Mouse (Mus musculus) megakaryocyte progenitor cell, adult 5-6 weeks (primary cell): ENCODE data around the gene Npsr1. TPM values are rescaled to one million over a fixed set of nuclear protein-coding genes. Genes with fewer than 3 reads are reported as not detected.

ENCODE experiments used
- ATAC-seq: replicated peaks from 2 replicates; pipeline ENCODE4 v1.8.0; 2016; ENCODE audit warnings: mild to moderate bottlenecking, moderate TSS enrichment, inconsistent platforms; ENCODE audit not compliant: poor library complexity
- total RNA-seq, 2 experiments: library from RNA; stranded (forward) in 1 of 2; stranded (reverse) in 1 of 2; fragments of 157-497, 149-512 nt in 1 of 2; fragments of 200-1000 nt in 1 of 2; gene quantifications; 2 replicates each; pipeline versions ENCODE4 v1.2.3 to v1.2.4; 2015 to 2017

Gene Npsr1
- not detected in 2 replicates for total RNA-seq (2015)
- not detected in 2 replicates for total RNA-seq (2017)

DNA sequence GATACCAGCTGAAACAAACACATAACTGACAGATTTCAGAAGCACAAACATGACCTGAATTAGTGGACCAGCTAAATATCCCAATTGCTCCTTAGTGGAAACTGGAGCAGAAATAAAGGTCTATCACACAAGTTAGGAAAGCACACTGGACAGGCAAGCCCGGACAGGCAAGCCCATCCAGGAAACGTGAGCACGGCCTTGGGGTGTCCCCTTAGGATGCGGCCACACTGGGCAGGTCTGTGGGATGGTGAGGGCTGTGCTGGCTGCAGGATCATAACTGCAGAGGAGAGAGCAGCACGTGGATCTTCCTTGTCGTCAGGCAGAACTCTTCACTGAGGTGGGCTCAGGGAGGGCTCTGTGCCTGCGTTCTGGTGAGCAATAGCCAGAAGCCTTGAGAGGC, at the start of gene Npsr1:
Npsr1 (plus strand) TSS at position 301 of the 400 bp plus-strand sequence.
- no peak for ATAC-seq

DNA sequence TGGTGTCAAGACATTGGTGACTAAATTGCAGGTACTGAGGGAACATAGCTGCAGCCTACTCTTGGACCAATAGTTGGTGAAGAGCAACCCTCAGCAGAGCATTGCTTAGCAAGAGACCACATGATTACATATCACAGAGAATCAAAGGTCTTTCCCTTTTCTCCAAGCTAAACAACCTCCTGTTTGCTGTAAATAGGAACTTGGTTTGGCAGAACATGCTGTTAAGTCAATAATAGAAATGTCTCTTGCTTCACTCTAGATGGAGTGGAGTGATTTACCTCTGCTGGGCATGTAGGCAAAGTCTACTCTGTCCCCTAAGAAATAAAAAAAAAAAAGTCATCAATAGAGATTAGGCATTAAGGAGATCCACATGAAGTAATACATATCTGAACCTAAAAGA, 46.3 kb upstream of the Npsr1 start:
- no peak for ATAC-seq

DNA sequence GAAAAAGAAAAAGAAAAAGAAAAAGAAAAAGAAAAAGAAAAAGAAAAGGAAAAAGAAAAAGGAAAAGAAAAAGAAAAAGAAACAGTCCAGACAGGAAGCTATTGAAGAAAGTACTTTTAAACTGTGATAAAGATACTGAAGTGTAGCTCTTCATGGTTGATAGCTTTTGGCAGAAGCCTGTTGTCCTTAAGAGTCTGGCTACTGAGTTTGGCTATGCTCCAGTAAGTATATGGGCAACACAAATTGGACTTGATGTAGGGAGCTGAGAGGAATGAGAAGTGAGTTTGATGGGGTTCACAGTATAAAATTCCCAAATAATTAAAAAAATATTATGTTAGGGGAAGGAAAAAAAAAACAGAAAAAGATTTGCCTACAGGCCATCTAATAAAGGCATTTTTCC, 34.5 kb upstream of the Npsr1 start:
- no peak for ATAC-seq

DNA sequence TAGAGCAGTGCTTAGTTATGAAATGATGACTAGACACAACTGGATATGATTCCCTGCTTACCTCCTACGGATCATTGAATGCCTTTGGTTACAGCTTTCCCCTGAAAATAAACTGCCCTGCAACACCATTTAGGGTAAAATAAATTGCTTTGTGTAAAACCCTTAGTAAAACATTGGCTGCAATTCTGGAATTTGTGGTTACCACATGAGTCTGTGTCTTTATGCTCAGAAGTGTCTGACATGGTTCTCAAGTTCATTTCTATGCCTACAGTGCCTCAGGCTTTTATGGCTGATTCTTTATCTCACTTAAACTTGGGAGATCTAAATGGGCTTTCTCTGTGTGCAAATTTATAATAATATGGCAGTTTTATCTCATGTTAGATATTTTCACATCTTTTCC, 26.1 kb upstream of the Npsr1 start:
- no peak for ATAC-seq

DNA sequence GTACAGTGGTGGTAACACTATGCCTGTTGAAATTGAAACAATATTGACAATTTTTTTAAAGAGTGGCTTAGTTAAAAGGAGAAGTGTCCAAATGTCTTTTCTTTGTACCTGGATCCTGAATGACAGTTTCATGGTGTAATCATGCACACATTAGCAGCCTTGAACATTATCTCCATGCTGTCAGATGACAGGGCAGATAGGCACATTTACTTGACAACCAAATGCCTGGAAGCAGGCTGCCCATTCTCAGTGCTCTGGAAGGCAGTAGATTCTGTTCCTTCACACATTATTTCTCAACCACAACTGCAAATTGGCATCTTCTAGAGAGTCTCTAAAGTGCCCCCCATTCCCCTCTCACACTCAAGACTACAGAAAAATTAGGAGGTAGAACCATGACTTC, 20.2 kb upstream of the Npsr1 start:
- no peak for ATAC-seq

DNA sequence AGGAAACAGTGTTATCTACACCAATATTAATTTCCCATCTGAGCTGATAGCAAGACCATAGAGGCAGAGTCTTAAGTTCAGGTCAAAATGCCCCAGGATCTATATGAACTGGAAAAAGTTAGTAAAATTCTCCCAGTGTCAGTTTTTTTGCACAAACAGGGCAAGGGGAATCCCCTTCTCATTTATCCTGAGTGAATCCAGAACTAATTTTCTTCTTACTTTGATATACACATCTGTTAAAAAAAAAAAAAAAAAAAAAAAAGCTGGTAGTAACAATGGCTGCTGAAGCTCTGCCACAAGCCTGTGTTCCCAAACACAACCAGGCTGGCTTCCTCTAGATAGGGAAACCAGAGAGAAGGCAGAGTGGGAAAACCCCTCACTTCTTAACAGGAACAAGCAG, 5.9 kb upstream of the Npsr1 start:
- no peak for ATAC-seq

DNA sequence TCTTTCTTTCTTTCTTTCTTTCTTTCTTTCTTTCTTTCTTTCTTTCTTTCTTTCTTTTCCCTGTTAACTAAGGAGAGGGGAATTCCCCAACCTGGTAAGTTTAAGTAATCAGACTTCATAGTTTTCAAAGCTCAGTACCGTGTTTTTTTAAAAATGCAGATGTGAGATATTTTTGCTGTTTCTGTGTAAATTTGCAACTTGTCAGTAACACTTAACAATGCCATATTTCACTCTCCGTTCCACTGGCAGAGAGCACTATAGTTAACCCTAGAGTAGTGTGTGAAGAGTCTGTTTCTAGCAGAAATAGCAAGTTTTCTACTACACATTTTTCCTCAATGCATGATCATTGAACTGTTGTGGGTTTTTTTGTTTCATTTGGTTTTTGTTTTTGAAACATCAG, 730 bp downstream of the Npsr1 start:
- ATAC-seq, result no peak

DNA sequence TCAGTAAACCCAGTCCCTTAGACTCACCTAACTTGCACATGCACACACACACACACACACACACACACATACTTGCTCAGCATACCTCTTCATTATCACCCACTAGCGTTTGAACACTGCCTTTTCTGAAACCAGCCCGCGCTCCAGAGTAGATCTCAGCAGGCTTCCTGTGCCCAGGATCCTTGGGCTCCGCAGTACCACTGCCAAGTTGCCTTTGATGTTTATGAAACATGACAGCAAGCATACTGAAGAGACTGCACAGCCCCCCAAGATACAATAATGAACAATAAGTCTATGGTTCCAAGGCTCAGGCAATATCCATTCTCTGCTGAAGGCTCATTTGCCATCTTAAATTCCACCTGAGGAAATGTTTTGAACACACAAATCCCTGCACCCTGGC, 1.8 kb downstream of the Npsr1 start:
- ATAC-seq, result no peak

DNA sequence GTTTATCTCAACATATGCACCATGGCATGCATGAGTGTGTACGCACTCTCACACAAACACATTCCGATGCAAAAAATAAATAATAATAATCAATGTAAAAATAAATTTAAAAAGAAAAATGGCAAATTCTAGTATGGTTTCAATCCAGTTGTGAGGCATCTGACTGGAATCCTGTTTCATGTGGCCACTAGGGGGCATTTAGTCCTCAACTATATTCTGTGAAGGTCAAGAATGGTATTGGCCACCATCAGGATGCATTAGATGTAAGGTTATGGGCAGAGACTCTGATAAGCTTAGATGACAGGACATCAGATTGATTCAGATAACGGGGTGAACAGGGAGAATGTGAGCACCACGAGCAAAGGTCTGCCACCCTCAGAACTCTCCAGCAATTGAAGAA, 21.6 kb downstream of the Npsr1 start:
- ATAC-seq, result peak; percentile 83

DNA sequence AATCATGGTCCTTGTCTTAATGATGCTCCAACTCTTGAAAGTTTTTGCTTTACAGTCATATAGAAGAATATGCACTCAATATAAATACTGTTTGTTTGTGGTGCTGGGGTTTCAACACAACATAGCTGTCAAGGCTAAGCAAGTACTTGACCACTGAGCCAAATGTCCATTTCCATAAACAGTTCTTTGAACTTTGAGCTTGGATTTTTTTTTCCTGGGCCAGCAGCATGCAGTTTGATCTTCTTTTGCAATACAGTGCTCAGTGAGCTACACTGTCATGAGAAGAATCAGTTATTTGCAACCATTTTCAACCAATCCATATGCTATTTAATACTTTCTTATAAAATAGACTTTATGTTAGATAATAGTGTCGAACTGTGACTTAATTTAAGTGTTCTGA, 35.3 kb downstream of the Npsr1 start:
- no peak for ATAC-seq

DNA sequence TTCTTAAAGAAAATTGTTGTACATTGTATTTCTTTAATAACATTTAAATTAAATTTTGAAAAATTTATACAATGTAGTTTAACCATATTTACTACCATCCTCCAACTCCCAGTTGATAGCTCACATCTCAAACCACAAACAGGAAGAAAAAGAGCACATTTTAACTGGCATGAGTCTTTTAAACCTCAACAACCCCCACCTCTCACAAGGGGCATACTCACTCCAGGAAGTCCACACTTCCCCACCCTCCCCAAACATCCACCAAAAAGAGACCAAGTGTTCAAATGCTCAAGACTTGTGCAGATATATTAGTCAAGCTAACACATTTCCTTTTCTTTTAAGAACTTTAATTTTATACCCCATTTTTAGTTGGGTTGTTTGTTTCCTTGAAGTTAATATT, 38.6 kb downstream of the Npsr1 start:
- ATAC-seq, result peak; percentile 31; the same call in 1 of the 2 replicates

DNA sequence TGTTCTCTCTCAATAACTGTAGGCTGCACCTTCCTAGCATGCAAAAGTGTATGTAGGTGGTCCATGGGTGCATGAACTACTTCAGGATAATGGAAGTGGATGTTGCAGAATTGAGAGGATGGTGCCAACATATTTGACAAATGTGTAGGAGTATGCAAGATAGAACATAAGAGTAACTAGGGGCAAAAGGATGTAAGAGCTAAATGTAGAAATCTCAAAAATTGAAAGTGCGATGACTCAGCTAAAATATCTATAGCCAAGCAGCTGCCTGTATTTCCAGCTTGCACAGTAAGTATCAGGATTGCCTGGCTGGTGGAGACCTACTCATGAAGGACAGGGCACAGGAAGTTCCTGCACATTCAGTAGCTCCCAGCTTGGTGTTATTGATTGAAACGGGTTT, 46.5 kb downstream of the Npsr1 start:
- no peak for ATAC-seq

DNA sequence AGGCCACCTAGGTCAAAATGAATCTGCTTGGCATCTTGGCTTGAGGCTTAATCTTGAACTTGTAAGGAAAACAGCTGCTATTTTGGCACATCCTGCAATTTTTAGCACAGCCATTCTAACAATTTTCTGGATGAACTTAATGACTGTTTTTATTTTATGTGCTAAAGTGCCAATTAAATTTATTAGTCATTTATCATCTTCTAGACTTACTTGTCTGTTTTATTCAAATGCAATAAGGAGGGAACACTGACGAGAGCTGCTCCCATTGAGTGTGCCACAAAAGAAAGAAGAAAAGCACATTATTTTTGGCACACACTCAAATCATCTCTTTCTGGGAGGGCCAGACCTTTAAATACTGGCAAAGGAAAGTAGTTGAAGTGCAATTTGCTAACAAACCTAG, 59.4 kb downstream of the Npsr1 start:
- no peak for ATAC-seq

DNA sequence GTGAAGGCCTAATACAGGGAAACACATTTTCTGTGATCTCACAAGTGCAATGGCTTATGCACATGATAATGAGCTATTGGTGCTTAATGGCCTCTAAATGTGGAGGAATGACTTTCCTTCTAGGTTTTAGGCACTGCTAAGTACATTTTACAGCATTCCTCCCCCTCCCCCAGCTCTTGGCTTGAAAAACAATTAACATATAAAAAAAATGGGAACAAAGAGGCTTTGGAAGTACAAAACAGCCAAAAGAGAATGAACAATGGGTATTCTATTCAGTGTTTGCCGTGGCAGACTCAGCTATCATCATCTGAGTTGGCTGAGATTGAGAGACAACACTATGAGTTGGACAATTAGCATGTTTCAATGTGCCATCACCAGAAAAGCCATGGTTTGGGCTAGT, 62.6 kb downstream of the Npsr1 start:
- ATAC-seq, result no peak

DNA sequence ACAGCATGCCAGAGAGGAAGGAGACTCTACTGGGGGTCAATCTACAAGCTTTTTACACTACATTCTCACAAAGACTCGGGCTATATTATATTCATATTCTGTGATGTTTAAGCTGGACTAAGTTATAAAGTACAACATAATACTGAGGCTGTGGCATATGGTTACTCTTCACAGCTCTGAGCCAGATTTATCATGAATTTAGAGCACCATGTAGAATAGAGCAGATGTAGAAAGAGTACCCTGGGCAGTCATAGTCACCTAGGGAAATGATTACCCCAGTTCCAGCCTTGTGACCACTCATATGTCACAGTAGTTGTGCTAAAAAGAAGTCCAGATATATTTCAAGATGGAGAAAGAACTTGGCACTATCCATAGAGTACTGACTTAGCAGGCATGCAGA, 70.7 kb downstream of the Npsr1 start:
- ATAC-seq, result no peak

DNA sequence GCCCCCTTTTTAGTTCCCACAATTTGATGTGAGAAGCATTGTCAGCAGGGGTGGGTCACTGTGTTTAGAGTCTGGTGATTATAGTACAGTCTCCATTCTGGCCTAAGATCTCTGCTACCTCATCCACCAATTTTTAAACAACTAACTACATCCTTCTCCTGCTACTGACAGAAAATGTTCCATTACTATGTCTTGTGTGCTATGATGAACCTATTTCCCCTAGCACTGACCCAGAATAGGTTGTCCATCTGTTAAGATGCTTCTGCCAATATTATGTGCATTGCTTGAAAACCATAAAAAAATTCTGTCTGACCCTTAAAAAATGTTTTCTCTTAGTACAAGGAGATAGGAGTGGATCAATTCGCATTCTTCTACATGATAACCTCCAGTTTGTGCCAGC, 72.9 kb downstream of the Npsr1 start:
- no peak for ATAC-seq

DNA sequence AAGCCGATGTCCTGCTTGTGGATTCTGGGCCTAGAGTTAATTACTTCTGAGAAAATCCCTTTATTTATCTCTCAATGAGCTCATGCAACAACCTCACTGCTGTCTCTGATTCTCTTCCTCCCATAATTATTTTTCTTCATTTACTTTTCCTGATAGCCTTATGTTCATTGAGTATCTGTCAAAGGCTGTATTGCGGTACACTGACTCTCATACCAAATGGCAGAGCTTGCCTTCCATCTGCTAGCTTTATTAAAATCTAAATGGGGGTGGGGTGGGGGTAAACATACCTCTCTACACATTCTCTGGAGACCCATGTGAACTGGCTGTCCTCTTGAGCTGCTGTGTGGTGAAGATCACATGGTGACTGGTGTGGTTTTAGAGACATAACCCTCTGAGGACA, 80.9 kb downstream of the Npsr1 start:
- no peak for ATAC-seq

DNA sequence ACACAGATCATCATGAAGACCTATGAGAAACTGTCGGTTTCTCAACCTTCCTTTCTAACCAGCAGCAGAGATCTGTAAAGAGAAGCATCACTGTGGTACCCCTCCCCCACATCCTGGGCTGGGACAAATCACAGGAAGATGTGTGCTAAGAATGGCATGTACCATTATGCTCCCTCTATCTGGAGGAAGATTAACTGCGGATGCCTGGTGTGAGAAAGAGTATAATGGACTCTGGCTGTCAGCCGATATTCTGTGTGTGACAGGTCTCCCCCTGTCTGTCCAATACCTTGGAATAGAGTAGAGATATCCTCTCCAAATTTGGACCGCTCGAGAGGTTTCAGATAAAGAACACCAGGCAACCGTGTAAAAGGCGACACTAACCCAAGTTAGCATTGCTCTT, 83.1 kb downstream of the Npsr1 start:
- no peak for ATAC-seq

DNA sequence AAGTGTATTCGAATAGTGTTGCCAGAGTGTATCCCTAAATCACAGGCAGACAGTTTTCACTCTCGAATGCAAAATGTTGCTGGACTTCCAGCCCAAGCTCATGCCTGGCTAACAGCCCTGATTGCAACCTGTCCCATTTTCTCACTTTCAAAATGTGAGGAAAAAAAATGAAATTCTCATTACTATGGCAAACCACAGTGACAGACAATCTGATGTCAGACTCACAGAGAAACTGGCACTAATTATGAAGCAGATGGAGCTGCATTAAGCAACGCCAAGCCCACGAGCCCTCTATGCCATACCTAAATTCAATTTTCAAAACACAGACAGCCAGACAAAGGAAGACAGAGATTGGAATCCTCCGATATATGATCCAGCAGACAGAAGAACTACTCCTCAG, 88.5 kb downstream of the Npsr1 start:
- ATAC-seq, result no peak

DNA sequence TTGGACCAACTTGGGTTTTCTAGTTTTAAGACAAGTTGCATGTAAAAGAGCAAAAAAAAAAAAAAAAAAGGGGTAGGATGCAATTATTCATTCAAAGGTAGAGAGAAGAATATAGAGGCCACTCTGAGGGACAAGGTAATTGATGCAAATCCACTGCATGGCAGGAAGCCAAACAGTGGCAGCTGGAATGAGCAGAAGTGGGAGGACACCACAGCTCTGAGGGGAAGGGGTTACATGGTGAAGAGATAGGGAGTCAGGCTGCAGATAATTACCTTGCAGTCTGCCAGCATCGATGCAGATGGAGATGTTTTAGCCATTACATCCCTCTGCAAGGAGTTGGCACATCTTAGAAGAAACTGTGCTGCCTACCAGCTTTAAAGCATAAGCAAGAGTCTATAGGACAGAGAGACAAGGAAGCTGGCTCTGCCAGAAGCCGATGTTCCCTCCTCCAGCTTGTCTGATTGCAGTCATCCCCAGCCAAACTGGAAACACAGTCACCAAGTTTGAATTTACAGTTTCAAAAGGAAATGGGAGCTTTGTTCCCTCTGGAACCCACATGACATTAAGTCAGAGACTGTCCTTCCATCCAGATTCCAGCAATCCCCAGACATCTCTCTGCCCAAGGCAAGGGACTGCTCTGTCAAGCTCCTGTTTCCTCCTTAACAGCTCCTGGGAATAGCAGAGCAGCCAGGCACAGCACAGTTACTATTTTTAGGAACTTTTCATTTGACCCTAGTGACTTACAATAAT, 91.9 kb downstream of the Npsr1 start:
- no peak for ATAC-seq

DNA sequence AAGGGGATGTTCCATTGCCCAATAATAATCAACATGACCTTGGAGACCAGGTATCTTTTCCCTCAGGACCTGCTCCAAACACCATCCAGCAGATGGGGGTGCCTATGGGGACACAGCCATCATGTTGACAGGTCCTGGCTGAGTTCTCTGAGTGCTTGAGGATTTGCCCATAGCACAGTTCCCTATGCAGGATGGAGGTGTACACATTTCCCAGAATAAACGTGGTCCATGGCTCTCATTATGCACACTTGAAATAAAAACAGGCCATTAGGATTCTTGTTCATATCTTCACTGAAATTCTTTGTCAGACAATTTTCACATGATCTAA, 92.4 kb downstream of the Npsr1 start:
- no peak for ATAC-seq

DNA sequence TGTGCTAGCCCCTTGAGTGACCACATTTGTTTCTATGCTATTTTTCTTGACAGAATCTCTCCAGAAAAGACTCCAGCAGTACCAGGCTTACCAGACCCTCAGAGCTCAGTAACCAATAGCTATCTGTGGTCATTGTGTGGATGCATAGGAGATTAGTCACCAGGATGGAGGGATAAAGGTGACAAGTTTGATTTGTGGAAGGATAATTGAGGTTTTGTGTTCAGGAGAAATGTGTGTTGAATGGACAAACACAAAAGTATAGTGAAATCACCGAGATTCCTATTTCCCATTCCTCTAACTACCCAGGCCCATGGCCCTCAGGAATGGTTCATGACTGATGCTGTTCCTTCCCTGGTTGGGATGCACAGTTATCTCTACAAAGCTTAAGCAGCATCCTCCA, 100.5 kb downstream of the Npsr1 start:
- ATAC-seq, result no peak

DNA sequence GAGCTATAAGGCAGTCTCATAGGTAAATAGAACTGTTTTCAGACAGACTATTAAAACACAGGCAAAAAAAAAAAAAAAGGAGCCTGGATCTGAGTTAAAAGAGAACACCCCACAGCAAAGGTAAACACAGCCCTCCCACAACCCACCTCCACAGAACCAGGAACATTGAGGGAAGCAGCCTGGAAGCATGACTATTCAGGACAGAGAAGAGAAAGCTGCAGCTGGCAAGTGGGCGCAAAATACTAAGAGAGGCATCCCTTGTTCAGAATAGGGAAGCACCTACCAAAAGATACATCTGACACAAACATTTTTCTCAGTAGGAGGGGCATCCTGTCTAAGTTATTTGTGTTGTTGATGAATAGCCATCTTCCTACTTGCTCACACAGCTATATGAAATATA, 113.8 kb downstream of the Npsr1 start:
- no peak for ATAC-seq

DNA sequence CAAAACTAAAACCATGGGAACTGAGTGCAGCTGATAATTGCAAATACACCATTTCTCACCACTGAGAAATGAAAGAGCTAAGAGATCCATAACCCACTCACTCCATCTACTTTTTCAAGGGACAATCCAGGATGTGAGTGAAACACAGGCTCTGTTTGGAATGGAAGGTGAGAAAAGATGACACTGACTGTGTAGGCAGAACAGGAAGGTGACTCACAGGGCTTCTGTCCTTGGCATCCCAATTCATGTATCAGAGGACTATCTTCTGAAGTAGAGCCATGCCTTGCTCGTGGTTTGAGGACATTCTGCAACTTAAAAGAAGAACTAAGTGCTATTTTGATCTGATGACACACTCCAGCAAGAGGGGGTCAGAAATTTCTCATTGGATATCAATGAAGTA, 119.9 kb downstream of the Npsr1 start:
- ATAC-seq, result no peak
